Mouse (Mus musculus) CD4-positive helper T cell, adult 2 months (primary cell): ENCODE measurements around the gene Mbd6.

Experiments
- DNase-seq: peaks from one replicate; pipeline ENCODE4 v3.0.0-alpha.2; 2012; ENCODE audit warnings: low read depth, missing footprints, low spot score

The Mbd6 gene

DNA sequence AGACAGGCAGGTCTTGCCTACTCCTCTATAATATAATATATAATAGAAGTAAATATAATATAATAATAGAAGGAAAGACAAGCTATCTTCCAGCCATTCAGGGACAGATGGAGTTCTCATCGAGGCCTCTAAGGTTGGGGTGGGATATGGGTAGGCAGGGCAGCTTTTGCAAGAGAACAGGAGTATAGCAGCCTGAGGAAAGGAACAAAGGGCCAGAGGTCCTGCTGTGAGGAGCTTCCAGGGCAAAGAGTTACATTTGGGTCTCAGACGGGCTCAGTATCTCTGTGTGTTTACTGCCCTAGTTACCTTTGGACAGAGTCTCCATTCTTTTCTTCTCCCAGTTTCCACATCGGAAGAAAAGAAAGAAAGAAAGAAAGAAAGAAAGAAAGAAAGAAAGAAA, 25.2 kb downstream of the Mbd6 start:
- no peak for DNase-seq

DNA sequence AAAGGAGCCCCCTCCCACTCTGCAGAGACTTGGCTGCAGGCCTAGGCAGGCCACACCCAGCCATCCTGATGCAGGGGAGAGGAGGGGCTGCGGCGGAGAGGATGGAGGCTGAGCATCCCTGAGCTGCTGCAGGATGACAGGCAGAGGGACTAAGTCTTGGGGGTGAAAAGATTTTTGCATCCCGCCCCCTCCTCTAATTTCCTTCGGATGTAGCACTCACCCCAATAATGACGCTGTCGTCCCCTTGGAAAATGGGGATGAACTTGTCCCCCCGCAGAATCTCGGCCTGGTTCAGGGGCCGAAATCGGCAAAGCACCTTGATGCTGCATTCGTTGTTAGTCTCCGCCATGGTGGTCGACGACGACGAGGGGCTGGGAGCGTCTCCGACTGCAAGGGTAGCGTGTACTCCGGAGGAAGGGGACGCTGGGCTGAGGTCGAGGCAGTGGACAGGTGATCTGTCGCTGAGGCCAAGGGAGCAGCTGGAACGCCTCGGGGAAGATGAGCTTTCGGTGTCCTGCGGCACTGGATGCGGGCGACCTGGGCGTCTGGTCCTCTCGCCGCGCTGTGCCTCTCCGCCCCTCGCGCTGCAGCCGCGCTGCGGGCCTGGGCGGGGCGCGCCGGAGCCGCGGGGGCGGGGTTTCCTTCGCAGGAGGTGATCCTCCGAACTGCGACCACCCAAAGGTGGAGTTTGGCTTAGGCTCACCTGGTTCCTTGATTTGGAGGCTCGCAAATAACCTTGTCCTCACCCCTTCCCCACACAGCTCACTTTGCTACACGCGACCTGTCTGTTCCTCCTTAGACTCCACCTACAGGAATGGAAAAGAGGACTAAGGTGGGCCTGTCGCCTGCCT, 26.0 kb downstream of the Mbd6 start, which contains the start of gene Kif5a:
TSS of gene Kif5a (minus strand) at position 801 of the 851 bp plus-strand sequence.
- peak; percentile 52 for DNase-seq

DNA sequence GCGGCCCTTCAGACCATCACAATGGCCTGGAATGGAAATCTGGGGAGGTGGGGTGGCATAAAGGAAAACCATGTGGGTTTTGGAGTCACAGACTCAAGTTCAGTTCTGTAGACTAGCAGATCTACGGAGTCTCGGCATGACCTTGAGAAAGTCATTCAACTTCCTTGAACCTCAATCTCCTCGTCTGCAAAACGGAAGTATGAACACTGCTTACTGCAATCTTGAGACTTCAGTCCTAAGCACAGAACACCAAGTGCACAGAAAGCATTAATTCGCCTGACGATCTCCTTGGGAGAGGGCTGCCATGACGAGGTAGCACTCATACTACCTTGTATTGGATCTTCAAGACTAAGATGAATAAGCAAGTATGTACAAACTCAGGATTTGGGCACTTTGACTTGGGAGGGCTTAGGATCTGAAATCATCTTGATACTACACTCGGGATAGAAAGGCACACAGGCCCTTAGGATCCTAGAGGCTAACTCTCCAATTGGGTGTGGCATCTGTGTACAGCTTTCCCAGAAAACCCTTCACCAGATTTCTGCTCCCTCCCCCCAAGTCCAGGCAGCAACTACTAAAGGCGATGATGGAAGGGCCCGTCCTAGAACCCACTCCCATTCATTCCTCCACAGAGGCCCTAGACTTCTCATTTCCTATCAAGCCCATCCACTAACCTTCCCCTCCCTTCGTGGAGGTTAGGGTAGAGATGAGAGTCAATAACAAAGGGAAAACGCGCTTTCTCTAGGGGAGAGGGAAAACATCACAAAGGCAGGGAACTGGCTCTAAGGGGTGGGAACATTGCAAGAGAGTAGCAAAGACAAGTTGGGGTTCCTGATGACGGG, 26.9 kb downstream of the Mbd6 start:
- DNase-seq = no peak

DNA sequence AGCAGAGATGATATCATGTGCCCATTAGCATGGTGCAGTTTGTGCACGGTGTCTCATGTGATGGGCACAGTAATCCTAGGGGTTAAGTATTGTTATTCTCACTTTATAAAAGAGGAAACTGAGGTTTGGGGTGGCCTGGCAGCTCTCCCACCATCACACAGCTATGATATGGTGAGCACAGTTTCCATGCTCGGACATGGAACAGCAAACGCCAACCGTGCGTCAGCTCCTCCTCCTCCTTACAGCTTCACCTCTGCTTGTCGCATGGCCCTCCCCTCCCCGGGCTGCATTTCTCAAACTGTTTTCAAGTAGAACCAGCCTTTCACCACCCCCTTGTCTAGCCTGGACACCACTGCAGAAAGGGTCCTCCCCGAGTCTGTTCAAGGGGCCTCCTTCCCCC, 30.3 kb downstream of the Mbd6 start:
- no peak for DNase-seq

DNA sequence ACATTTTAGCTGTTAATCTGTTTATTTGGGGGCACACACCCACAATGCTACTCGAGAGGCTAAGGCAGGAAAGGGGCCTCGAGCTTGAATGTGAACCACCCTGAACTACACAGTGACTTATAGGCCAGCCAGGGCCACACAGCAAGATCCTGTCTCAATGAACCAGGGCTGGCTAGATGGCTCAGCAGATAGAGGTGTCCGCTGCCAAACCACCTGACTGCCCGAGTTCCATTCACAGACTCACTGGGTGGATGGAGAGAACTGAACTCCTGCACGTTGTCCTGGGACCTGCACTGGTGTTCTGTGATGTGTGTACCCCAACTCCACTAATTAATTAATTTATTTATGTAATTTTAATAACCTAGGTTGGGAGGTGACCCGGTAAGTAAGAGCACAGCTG, 31.0 kb downstream of the Mbd6 start:
- DNase-seq = no peak

DNA sequence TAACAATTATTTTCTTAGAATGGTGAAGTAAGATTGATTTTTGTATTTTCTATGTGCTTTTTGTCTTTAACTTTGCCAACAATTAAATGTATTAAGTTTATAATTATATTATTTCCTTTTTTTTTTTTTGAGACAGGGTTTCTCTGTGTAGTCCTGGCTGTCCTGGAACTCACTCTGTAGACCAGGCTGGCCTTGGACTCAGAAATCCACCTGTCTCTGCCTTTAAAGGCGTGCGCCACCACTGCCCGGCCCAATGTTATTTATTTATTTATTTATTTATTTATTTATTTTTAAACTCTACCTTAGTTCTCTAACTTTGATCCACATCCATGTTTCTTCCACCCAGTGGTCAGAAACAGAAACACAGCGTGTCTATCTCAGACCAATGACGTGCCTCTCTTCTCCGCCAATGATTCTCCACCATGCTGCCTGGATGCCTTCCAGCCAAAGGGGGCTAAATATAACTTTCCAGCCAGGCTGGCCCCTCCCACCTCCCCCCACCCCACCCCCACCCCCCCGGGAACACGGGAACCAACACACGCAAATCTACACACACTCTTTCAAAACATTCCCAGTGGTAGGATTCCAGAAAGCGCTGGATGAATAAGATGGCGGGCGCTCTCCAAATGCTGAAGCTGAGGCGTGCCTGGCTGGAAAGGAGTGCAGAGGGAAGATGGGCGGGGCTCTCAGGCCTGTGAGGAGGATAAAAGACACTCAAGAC, 33.0 kb downstream of the Mbd6 start:
- no peak for DNase-seq

DNA sequence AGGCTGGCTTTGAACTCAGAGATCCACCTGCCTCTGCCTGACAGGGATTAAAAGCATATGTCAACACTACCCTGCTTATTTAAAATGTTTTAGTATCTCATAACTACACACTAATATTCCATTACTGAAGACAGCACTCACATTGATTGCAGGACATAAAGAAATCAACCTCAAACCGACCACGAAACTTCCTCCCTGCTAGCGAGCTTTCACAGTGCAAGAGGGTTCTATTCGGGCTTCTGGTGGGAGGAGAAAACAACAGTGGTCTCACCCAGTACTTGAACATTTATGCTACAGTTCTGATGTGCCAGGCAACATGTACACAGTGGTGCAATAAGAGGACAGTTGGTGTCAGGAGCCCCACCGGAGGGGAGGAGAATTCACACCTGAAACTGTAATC, 38.0 kb downstream of the Mbd6 start:
- DNase-seq = no peak

DNA sequence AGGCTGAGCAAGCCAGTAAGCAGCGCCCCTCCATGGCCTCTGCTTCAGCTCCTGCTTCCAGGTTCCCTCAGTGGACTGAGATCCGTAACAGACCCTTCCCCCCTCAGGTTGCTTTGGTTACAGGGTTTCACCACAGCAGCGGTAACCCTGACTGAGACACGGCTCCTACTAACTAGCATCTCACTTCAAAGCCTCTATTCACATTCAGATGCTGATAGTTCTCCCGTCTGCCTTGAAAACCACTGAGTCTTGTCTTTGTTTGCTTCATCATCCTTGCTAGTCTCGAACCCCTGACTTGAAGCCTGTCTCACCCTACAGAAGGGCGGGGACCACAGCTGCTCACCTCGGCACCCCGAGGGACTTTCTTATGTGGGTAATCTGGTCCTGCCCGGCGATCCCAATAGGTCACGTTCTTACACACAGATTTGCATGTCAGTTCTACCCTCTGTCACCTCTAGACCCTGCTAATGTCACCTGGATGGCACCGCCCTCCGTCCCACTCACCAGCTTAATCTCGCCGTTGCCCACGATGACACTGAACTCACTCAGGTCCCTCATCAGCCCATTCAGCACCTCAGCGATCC, 50.5 kb downstream of the Mbd6 start:
- DNase-seq = no peak

DNA sequence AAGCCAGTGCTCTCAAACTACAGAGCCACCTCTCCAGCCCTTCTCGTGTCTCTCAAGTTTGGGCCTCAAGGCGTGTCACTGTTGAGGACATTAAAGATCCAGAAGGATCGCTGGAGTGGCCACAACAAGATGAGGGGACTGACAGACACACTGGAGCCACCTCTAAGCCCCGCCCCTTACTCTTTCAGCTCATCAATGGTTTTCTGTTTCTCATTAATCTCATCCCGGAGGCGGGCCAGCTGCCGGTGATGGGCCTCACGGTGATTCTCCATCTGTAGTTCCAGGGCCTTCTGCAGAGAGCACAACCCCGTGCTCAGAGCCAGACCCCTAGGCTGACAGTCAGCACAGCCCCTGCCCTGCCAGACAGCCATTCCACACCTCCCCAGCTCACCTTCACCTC, 52.3 kb downstream of the Mbd6 start:
- DNase-seq = no peak

DNA sequence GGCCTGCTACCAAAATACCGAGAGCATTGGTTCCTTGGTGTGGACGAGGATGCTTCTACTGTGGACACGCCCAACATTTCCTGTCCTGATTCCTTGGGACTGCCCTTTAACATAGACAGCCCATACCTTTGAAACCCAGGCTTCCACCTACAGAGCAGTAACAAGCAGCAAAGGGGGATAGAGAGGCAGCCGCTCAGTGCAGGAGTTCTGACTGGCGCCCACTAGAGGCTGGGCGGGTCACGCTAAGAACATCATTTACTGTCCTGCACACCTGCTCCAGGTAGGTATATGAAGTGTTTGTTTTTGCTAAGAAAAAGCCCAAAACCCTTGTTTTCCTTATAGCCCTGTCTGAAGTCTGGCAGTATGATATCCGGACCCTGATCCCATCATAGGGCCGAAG, 55.7 kb downstream of the Mbd6 start:
- peak; percentile 48 for DNase-seq
